Mouse (Mus musculus): Measurements from ENCODE around the gene Tnfsf15. TPM values are rescaled to one million over a fixed set of nuclear protein-coding genes. Genes with fewer than 3 reads are reported as not detected.

The Tnfsf15 gene
- total and polyA plus RNA-seq, 3 experiments, result 63.3 to 127 (median 93.9) TPM

DNA sequence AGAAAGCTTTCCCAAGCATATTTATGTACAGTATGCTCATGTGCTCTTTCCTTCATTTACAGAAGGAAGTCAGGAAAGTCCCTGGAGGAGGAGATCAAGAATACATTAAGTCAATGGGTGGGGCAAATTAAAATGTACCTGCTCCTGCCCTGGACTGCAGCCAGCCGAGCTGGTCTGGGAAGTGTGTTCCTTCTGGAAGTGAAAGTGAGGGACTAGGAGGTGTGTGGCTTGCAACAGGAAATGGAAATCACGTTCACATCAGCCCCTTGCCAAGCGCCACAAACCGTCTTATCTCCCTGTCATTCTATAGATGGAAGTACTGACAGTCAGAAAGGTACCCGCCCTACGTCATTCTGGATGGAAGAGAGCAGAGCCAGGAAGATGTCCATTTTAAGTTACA, 358 bp upstream of the Tnfsf15 start (continued):
- TF ChIP-seq USF1 (IDR thresholded peaks at IDR 0.05; ENCODE audit: low read depth, low read length), result no peak

- TF ChIP-seq MXI1 (IDR thresholded peaks at IDR 0.05; ENCODE audit: low read depth, low read length) (peak; percentile 53; the same call in 1 of the 2 replicates), MAX (IDR thresholded peaks at IDR 0.05; ENCODE audit: low read length) (peak; percentile 80), MYC (IDR thresholded peaks at IDR 0.05; ENCODE audit: low read depth, low read length) (peak; percentile 55; the same call in 1 of the 2 replicates), SIN3A (IDR thresholded peaks at IDR 0.05; ENCODE audit: low read length) (0 out of 2 replicates have a peak, but pooled peaks have one; percentile 3), CTCF (conservative IDR thresholded peaks at IDR 0.05 in 1 of 2, IDR thresholded peaks at IDR 0.05 in 1 of 2; ENCODE audit: low read depth in 2 of 2, low read length in 2 of 2) (no peak)
- dilution Hi-C loops (cut with MboI; ENCODE audit: extremely low pct_ligation_motif_present, extremely low pct_unique_long_range_greater_than_20kb, low sequenced_read_pairs), result no loop called here
- peak overlapping the region; percentile 47; the same call in 1 of the 2 replicates for H3K4me2 ChIP-seq (ENCODE audit: insufficient read depth, low read depth, poor library complexity, severe bottlenecking)
- H3K27me3 ChIP-seq (replicated peaks), result no peaks in the 10 kb centered on the region
- no peaks in the 10 kb centered on the region for H3K9me3 ChIP-seq (replicated peaks; ENCODE audit: low read length)
- DNase-seq (ENCODE audit: extremely low read depth), result no peak
- H3K27ac ChIP-seq (ENCODE audit: insufficient read depth, low read depth), result peak overlapping the region; percentile 55; the same call in 1 of the 2 replicates
- peak overlapping the region; percentile 70 for H3K9ac ChIP-seq (ENCODE audit: insufficient read depth, low read depth)
- H3K79me2 ChIP-seq (replicated peaks; ENCODE audit: control insufficient read depth, extremely low read depth, insufficient read depth, poor library complexity, severe bottlenecking), result peaks cover 8% of the 10 kb centered on the region
- in situ Hi-C loops (cut with MboI; ENCODE audit: low pct_ligation_motif_present, low pct_unique_long_range_greater_than_20kb, low sequenced_read_pairs), result loop anchor here (5.0 to 10.0 kb wide), 2 partner anchors 34 to 191 kb away; no protein-coding TSS in a partner anchor
- H3K4me3 ChIP-seq (replicated peaks in 1 of 3; ENCODE audit: low read depth in 2 of 3, low read length in 2 of 3, poor library complexity in 1 of 3), result peak overlapping the region; percentile 54 to 90 (median 82)
- peaks cover 4 to 46% of the 10 kb centered on the region in 2 experiments for H3K36me3 ChIP-seq (replicated peaks in 1 of 2; ENCODE audit: control insufficient read depth in 1 of 2, insufficient read depth in 1 of 2, low read length in 1 of 2)
- H3K4me1 ChIP-seq (ENCODE audit: control insufficient read depth in 1 of 2, insufficient read depth in 2 of 2), result peaks cover 39 to 67% of the 10 kb centered on the region in 2 experiments
These were observed 1.3 kb downstream of the Tnfsf15 start for GRCm38 (mm10) chr4:63743660-63744059.

DNA sequence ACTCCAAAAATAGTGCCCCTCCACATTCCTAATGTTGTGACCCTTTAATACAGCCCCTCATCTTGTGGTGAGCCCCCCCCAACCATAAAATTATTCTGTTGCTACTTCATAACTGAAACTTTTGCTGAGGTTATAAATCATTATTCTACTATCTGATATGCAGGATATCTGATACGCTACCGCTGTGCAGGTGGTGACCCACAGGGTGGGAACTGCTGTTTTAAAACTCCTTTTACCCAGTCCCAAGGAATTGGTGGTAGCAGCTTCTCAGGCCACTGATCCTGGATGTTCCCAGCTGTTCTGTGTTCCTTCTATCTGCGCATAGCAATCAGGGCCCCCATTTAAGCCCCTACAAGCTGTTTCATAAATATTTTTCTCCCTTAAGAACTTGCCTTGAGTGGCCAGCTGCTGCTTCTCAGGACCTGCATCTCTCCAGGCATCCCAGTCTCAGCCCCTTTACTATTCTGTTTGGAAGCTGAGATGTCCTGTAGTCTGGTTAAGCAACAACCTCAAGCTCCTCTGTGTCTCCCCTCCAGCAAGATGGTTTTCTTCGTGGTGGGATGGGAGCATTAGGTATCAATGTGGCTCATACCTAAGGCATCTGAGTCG, 2.0 kb downstream of the Tnfsf15 start:
- peaks cover 11% of the 10 kb centered on the region for H3K79me2 ChIP-seq (replicated peaks; ENCODE audit: control insufficient read depth, extremely low read depth, insufficient read depth, poor library complexity, severe bottlenecking)
- peak overlapping the region; percentile 54 to 90 (median 82) for H3K4me3 ChIP-seq (replicated peaks in 1 of 3; ENCODE audit: low read depth in 2 of 3, low read length in 2 of 3, poor library complexity in 1 of 3)
- in situ Hi-C loops (cut with MboI; ENCODE audit: low pct_ligation_motif_present, low pct_unique_long_range_greater_than_20kb, low sequenced_read_pairs), result loop anchor here (5.0 to 10.0 kb wide), 2 partner anchors 34 to 192 kb away; no protein-coding TSS in a partner anchor
- H3K9me3 ChIP-seq (replicated peaks; ENCODE audit: low read length), result no peaks in the 10 kb centered on the region
- peaks cover 40 to 69% of the 10 kb centered on the region in 2 experiments for H3K4me1 ChIP-seq (ENCODE audit: control insufficient read depth in 1 of 2, insufficient read depth in 2 of 2)
- peak overlapping the region; percentile 55; the same call in 1 of the 2 replicates for H3K27ac ChIP-seq (ENCODE audit: insufficient read depth, low read depth)
- peak overlapping the region; percentile 70 for H3K9ac ChIP-seq (ENCODE audit: insufficient read depth, low read depth)
- H3K4me2 ChIP-seq (ENCODE audit: insufficient read depth, low read depth, poor library complexity, severe bottlenecking), result peak overlapping the region; percentile 47; the same call in 1 of the 2 replicates
- dilution Hi-C loops (cut with MboI; ENCODE audit: extremely low pct_ligation_motif_present, extremely low pct_unique_long_range_greater_than_20kb, low sequenced_read_pairs), result no loop called here
- H3K36me3 ChIP-seq (replicated peaks in 1 of 2; ENCODE audit: control insufficient read depth in 1 of 2, insufficient read depth in 1 of 2, low read length in 1 of 2), result peaks cover 4 to 54% of the 10 kb centered on the region in 2 experiments
- no peak for DNase-seq (ENCODE audit: extremely low read depth)
- H3K27me3 ChIP-seq (replicated peaks), result no peaks in the 10 kb centered on the region
- peak; percentile 9; the same call in 1 of the 2 replicates for TF ChIP-seq SIN3A (IDR thresholded peaks at IDR 0.05; ENCODE audit: low read length)
- no peak for TF ChIP-seq IRF4 (IDR thresholded peaks at IDR 0.05; ENCODE audit: low read depth, low read length)

DNA sequence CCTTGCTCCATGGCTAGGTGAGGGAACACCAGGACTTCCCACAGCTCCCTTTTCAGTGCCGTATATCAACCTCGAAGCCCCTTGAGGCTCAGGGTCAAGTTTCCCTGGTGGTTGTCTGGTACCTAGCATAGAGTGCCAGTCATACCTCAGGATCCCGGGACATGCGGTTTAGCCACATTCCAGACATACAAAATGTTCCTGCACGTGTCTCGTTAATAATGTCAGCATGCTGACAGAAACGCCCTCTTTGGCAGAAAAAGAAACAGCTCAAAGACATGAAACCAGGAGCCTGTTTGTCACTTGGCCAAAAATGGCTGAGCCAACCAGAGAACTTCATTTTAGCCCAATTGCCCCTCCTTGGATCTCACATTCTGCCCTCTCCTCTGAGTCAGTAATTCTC, 2.8 kb downstream of the Tnfsf15 start:
- TF ChIP-seq BHLHE40 (IDR thresholded peaks at IDR 0.05; ENCODE audit: low read depth, low read length) (peak; percentile 74), JUN (IDR thresholded peaks at IDR 0.05; ENCODE audit: insufficient read depth, low read depth, low read length) (no peak), MXI1 (IDR thresholded peaks at IDR 0.05; ENCODE audit: low read depth, low read length) (peak; percentile 67; the same call in 1 of the 2 replicates), MYC (IDR thresholded peaks at IDR 0.05; ENCODE audit: low read depth, low read length) (peak; percentile 35; the same call in 1 of the 2 replicates), ZC3H11A (IDR thresholded peaks at IDR 0.05; ENCODE audit: low read depth, low read length) (no peak), MAX (IDR thresholded peaks at IDR 0.05; ENCODE audit: low read length) (peak; percentile 68), MAZ (IDR thresholded peaks at IDR 0.05; ENCODE audit: low read depth, low read length) (no peak), SIN3A (IDR thresholded peaks at IDR 0.05; ENCODE audit: low read length) (no peak)
- peak overlapping the region; percentile 70; the same call in 1 of the 2 replicates for H3K9ac ChIP-seq (ENCODE audit: insufficient read depth, low read depth)
- no peaks in the 10 kb centered on the region for H3K9me3 ChIP-seq (replicated peaks; ENCODE audit: low read length)
- H3K4me1 ChIP-seq (ENCODE audit: control insufficient read depth in 1 of 2, insufficient read depth in 2 of 2), result peaks cover 33 to 69% of the 10 kb centered on the region in 2 experiments
- in situ Hi-C loops (cut with MboI; ENCODE audit: low pct_ligation_motif_present, low pct_unique_long_range_greater_than_20kb, low sequenced_read_pairs) (loop anchor here (5.0 to 10.0 kb wide), 2 partner anchors 35 to 193 kb away; no protein-coding TSS in a partner anchor), dilution Hi-C loops (cut with MboI; ENCODE audit: extremely low pct_ligation_motif_present, extremely low pct_unique_long_range_greater_than_20kb, low sequenced_read_pairs) (no loop called here)
- H3K4me3 ChIP-seq (replicated peaks in 1 of 3; ENCODE audit: low read depth in 2 of 3, low read length in 2 of 3, poor library complexity in 1 of 3), result peak overlapping the region; percentile 28 to 90 (median 82)
- H3K36me3 ChIP-seq (replicated peaks in 1 of 2; ENCODE audit: control insufficient read depth in 1 of 2, insufficient read depth in 1 of 2, low read length in 1 of 2), result peaks cover 4 to 61% of the 10 kb centered on the region in 2 experiments
- DNase-seq (ENCODE audit: extremely low read depth), result peak; percentile 35
- H3K4me2 ChIP-seq (ENCODE audit: insufficient read depth, low read depth, poor library complexity, severe bottlenecking), result peak overlapping the region; percentile 47; the same call in 1 of the 2 replicates
- H3K79me2 ChIP-seq (replicated peaks; ENCODE audit: control insufficient read depth, extremely low read depth, insufficient read depth, poor library complexity, severe bottlenecking), result peaks cover 11% of the 10 kb centered on the region
- H3K27ac ChIP-seq (ENCODE audit: insufficient read depth, low read depth), result peak overlapping the region; percentile 22; the same call in 1 of the 2 replicates
- no peaks in the 10 kb centered on the region for H3K27me3 ChIP-seq (replicated peaks)

Measured in CH12.LX (cell line).